Mouse (Mus musculus) spleen, adult 2 months (tissue): ENCODE results near the gene Pdk3.

Experiments used
- CTCF ChIP-seq: fragments of 200-500 bp; IDR thresholded peaks from 2 replicates; pipeline ENCODE4 v1.5.1; 2011; ENCODE audit warnings: mild to moderate bottlenecking, inconsistent platforms; ENCODE audit not compliant: insufficient read depth, insufficient read length, insufficient replicate concordance; ENCODE audit errors: extremely low read depth
- POLR2A ChIP-seq: fragments of 200-500 bp; IDR thresholded peaks from 2 replicates; pipeline ENCODE4 v1.6.1; 2011; ENCODE audit warnings: low read depth, low read length, inconsistent platforms

DNA sequence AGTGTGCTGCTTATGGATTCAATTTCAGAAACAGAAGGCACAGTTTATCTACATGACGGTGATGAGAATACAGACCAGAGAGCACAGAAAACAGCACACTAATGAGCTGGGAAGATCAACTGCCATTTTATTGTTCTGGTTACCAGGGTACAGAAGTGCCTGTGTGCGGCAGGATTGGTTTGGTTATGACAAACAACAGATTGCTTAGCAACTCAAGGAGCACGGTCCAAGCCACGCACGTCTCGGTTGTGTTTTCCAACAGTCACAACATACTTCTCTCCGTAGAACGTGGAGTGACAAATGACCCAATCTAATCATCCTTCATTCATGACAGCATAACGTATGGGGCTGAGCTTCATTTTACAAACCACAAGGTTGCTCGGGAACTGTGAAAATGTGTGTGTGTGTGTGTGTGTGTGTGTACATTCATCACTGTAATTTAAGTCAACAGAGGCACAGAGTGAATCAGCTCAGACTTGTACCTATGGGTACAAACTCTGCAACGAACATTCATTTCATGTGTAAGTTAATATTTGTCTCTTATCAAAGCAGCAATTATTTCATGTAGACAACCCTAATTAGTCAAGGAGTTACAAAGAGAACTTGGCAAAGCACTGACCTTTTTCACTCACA, 76.7 kb downstream of the Pdk3 start:
- TF ChIP-seq CTCF (no peak), POLR2A (no peak)
